Mouse (Mus musculus) liver, embryonic 14.5 days (tissue): Measurements from ENCODE around the gene Evl.

Source experiments
- CTCF ChIP-seq: IDR thresholded peaks from 2 replicates; pipeline ENCODE4 v1.5.1; 2016; ENCODE audit warnings: antibody characterized with exemption, low read depth, control low read depth
- EP300 ChIP-seq: IDR thresholded peaks from 2 replicates; pipeline ENCODE4 v1.6.1; 2016; ENCODE audit warnings: antibody characterized with exemption, low read depth

DNA sequence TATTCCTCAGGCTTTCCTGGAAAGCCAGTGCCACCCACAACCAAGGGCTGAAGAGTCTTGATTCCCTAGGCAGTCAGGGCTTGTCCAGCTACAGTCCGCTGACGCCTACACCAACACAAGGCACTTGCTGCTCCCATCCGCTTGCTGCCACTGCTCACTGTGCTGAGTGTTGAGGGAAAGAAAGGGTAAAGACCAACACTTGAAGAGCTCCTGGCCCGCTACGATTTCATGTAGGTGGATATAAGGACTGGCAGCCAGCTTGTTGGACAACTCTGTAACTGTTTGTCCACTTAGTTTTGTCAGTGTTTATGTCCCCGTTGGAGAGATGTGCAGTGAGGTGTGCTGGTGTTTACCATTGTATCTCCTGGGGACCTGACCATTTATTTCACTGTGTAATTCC is 38.3 kb downstream of the Evl start:
- no peak for TF ChIP-seq CTCF
- no peak for TF ChIP-seq EP300
